Mouse (Mus musculus): ENCODE results near the gene Pheta1.
A peak's percentile ranks its signal among the peaks of the same experiment; 100 is the strongest.

The Pheta1 gene

DNA sequence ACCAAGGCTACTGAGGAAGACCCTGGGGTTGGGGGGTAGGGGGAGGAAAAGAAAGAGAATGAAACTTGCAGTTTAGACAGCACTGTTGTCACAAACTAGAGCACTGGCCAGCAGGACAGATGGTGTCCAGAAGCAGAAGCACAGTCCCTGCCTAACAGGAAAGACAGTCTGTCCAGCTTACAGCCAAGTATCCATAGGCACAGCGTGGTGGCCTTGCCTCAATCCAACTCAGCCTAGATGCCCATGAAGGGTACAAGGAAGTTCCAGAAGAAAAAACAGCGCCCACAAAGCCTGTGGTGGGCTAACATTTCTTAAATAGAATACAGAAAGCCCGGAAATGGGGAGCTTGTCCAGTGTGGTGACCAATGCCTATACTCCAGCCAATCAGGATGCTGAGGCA, 23.2 kb upstream of the Pheta1 start:
- DNase-seq (ENCODE audit: low spot score): no peak

- DNase-seq (ENCODE audit: low spot score): no peak
Measured at GRCm38 (mm10) chr5:121827876-121828275, 20.9 kb upstream of the Pheta1 start.

- no peak for DNase-seq (ENCODE audit: low spot score)
Measured at GRCm38 (mm10) chr5:121828491-121829432, 20.0 kb upstream of the Pheta1 start.

- DNase-seq (ENCODE audit: low spot score): no peak
Measured at GRCm38 (mm10) chr5:121831002-121831601, 17.7 kb upstream of the Pheta1 start.

DNA sequence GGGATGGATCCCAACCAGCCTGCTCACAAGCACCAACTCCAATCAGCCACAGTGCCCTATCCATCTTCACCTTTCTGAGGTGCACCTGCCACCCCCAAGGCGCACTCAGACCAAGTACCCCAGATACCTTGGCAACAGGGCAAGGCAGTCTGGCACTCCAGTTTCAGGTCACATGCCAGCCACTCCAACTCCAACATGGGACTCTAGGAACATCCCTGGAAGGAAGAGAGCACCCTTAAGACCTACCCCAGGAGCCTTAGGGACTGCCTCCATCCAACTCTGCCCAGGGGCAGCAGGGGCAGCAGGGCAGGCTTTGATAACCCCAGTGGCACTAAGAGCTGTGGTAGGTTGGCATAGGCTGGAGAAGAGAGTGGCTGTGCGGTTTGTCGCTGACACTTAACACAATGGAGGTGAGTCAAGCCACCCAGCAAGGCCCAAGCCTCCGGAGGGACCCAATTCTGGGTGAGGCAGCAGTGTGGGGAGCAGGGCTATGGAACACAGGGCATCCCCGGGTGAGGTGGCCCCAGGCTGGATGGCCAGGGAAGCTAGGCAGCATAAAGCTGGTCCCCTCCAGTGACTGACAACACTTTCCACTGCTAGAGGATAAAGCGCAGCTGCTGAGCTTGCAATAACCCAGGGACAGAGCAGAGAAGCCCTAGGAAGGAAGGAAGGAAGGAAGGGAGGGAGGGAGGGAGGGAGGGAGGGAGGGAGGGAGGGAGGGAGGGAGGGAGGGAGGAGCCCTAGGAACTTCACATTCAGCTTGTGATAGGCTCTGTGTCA, 16.2 kb upstream of the Pheta1 start:
- no peak for DNase-seq (ENCODE audit: low spot score)

DNA sequence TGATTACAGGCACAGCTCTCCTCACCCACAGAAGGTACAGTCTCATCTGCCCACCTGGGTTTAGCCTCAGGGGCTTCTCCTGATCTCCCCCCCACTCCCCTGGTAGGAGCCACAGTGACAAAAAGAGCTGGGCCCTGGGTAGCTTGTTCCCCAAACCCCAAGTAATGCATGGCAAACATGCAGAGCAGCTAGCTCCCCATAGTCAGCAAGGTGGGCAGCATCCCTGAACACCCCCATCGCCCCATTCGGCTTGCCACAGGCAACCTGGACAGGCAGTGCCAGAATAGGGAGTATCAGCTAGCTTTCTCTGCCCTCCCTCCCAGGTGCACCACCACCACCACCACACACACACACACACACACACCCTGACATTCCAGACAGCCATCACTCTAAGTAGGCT, 15.6 kb upstream of the Pheta1 start:
- DNase-seq (ENCODE audit: low spot score): no peak

DNA sequence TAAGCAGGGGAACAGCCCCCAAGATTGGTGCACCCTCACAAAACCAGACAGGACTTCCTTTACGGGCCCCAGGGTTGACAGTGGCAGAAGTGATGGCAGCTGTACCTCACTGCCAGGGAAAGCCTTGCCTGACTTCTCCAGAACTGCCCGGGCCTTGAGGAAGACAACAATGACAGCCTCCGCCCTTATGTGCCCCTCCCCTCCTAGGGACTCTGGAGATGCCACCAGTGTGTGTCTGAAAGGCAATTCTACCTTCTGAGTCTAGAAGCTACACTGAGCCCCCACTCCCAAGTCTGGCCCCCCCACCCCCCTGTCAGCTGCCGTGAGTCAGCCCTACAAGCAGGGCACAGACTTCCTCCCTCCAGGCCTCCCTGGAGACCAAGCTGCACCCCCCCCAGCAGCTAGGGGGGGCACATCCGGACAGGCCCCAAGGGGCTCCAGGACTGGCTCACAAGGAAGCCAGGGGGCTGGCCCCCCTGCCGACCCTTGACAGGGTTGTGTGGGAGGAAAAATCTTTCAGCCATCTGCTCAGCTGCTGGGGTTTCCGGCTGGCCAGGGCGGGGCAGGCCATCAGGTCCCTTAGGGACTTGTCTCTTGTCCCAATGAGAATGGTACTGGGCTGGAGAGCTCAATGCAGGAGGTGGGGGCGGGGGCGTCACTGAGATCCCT, 15.1 kb upstream of the Pheta1 start:
- no peak for DNase-seq (ENCODE audit: low spot score)

- no peak for DNase-seq (ENCODE audit: low spot score)
Measured at GRCm38 (mm10) chr5:121834241-121834606, 14.6 kb upstream of the Pheta1 start.

- DNase-seq (ENCODE audit: low spot score): no peak
Measured at GRCm38 (mm10) chr5:121834991-121835747, 13.6 kb upstream of the Pheta1 start.

DNA sequence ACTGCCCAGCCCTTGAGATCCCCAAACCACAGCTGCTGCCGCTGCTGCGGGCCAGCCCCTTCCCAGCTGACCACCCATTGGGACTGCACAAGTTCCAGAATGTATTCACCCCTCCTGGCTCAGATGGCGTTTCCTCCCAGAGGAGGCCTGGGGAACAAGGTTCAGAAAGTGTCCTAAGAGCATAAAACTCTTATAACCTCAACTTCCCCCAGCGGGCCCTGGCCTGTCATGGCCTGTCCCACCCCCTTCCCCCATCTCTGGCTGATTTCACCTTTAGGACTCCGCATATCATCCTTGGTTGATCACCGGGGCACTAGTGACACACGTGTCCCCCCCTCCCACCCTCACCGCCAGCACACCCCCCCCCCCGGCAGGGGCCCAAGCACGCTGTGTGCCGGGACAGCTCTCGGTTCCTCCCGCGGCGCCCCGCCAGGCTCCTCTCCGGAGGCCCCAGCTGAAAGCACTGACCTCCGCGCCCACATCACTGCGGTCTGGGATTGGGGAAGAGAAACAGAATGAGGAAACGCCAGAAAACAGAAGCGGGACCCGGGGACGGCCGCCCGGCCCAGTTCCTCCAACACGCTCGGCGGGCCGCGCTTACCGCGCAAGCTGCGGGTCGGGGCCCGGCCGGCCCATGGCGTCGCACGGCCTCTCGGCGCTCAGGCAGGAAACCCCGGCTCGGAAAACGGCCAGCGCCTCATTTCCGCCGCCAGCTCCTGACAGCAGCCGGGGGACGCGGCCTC, 12.7 kb upstream of the Pheta1 start:
- no peak for DNase-seq (ENCODE audit: low spot score)

DNA sequence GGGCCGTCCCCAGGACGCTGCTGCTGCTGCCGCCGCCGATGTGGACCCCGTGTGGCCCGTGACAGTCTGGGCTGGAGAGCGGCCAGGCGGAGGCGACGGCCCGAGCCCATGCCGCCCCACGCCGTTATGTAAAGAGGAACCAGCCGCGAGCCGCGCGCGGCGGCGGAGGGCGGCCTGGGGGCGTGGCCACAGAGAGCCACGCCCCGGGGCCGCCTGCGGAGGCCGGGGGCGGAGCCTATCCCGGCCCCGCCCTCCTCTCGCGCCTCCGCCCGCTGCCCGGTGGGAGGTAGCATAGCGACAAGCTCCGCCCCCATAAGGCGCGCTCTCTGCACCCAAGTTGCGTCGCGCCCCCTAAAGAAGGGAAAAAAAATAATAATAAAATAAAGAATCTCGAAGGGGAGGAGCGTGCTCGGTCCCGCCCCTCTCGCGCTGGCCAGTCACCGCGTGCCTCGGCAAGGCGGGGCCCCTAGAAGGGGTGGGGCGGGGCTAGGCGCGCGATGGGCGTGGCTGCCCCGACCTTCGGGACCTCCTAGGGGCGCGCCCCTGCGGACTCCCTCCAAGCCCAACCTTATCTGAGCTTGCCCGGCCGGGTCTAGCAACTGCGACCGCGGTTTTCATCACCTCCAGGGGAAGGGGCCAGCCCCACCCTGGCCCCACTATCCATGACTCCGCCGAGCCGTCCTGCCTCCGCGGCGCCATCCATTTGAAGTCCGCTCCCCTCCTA, 11.9 kb upstream of the Pheta1 start:
- peak; percentile 87 for DNase-seq (ENCODE audit: low spot score)

DNA sequence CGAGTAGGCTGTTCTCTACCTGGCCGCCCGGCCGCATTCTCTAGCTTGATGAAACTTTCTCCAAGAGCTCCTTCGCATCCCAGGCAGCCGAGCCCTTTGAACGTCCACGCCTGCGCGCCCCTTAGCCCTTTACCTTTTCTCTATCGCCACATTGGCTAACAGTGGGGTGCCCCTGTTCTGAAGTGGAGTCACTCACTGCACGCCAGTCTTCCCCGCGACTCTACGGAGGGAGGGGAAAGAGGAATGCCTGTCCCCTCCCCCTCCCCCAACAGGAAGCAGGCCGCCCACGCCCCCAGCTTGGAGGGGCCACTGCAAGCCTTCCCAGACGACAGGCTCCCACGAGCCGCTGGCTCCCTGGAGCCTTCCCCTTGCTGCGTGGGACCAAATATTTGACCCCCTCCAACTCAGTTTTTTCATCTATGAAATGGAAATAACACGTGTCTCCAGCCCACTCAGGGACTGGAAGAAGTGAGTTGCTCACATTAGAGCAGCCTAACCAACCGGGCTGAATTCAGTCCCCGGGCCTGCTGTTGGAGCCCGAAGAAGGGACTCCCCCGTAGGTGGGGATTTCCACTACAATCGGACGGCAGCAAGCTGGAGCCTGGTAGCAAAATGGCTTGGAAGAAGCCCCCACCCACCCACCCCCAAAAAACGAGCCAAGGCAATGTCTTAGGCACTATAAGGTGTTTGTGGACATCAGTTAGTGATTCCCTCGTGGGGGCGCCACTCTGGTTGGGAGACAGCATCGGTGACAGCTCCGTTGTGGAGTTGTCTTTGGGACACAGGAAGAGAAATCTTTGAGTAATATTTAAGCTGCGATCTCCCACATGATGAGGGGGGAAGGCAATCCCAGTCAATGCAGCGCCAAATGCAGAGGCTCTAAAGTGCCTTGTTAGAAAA, 11.1 kb upstream of the Pheta1 start, which contains the start of gene Sh2b3:
Gene Sh2b3, minus strand, starts transcription at position 206 of the 900 bp plus-strand sequence.
- DNase-seq (ENCODE audit: low spot score): no peak

- DNase-seq (ENCODE audit: low spot score): no peak
Measured at GRCm38 (mm10) chr5:121838341-121839127, 10.2 kb upstream of the Pheta1 start.

DNA sequence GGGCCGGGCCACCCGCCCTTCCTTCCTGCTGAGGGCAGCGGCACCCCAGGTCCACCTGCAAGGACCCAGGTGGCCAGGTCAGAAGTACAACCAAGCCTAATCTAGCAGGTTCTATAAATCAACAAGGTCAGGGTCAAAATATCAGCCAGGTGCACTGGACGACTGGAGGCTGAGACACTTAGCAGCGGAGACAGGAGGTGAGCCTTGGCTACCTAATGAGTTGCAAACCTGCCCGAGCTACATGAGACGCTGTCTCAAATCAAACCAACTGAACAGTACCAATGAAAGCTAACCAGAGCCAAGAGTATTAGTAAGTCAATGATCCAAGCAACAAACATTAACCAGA, 9.7 kb upstream of the Pheta1 start:
- no peak for DNase-seq (ENCODE audit: low spot score)

DNA sequence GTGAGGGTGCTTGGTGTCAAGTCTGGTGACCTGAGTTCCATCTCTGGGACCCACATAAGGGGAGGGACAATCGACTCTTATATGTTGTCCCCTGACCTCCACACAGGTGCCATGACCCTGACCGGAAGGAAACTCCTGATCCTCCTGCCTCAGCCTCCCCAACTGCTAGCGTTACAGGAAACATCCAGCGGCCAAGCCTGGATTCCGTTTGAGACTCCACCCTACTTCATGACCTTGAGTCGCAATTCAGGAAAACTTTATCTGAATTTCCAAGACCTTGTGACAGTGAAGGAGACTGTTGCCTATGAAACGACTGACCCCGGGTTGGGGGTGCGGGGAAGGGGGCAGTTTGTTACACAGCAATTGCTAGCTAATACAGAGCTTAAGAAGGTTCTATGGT, 7.3 kb upstream of the Pheta1 start:
- no peak for DNase-seq (ENCODE audit: low spot score)

DNA sequence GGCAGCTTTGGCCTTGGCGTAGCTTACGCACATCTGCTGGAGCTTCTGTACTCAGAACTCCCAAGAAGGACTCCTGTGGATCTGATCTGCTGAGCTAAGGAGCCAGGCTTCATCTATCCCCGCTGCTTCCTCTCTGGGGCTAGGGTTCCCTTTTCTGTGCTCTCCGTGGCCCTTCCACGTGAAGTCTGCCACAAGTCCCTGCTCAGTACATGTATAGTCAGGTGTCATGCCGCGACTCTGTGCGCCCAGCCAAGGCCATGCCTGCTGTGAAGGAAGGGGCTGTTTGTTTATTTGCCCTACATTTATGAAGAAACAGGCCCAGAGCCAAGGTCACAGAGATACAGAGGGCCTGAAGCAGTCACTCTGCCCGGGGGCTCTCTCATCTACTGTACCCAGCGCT, 6.8 kb upstream of the Pheta1 start:
- peak; percentile 47 for DNase-seq (ENCODE audit: low spot score)

DNA sequence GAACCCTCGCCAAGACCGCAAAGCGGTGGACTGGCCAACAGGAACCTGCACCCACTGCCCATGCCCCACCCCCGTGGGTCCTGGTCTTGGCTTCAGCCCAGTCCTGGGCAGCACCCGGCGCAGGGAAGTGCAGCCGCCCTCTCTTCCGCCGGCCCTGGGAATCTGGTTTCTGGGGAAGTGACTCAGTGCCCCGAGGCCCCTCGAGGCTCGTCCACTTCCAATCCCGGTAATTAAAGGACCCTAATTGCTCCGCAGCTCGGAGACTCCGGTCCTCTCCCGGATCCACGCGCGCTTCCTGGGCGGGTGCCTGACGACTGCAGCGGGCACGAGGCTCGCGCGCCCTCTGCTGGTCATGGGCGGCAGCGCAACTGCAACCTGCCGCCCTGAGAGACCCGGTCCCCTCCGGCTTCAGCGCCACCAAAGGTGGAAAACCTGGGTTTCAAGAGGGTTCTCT, 6.1 kb upstream of the Pheta1 start:
- DNase-seq (ENCODE audit: low spot score): peak; percentile 54
